Mouse (Mus musculus) heart, embryonic 14.5 days (tissue): ENCODE results near the gene Nsun5. TPM values are rescaled to one million over a fixed set of nuclear protein-coding genes. Genes with fewer than 3 reads are reported as not detected.

Source experiments
- ATAC-seq: fragments of 200-750 bp; cut with Nextera tagmentation; 2 replicates; pipeline ENCODE4 v1.8.0; 2017; ENCODE audit warnings: low read depth, moderate TSS enrichment; ENCODE audit not compliant: insufficient number of reproducible peaks, insufficient read depth, low FRiP score
- H3K27ac ChIP-seq, 2 experiments: fragments of 200-500 bp in 1 of 2; fragments of 300-500 bp in 1 of 2; sonication (generic) in 1 of 2; replicated peaks in 1 of 2; 2 replicates each; pipeline ENCODE4 v1.5.1; 2012 to 2014; ENCODE audit warnings: low read depth in 2 of 2, low read length in 2 of 2, control low read depth in 1 of 2, mild to moderate bottlenecking in 1 of 2, mixed read lengths in 1 of 2; ENCODE audit not compliant: control insufficient read depth in 1 of 2, insufficient read depth in 1 of 2
- H3K27me3 ChIP-seq: fragments of 300-500 bp; sonication (generic); 2 replicates; pipeline ENCODE4 v1.6.1; 2014; ENCODE audit warnings: mild to moderate bottlenecking, low read length, control low read depth; ENCODE audit not compliant: control insufficient read depth, insufficient read depth
- H3K36me3 ChIP-seq: fragments of 300-500 bp; sonication (generic); 2 replicates; pipeline ENCODE4 v1.6.1; 2014; ENCODE audit warnings: mild to moderate bottlenecking, control low read depth, low read length, mixed read lengths; ENCODE audit not compliant: control insufficient read depth, insufficient read depth
- H3K4me1 ChIP-seq, 2 experiments: fragments of 200-500 bp in 1 of 2; fragments of 300-500 bp in 1 of 2; sonication (generic) in 1 of 2; 2 replicates each; pipeline ENCODE4 v1.6.1; 2012 to 2014; ENCODE audit warnings: low read length in 2 of 2, control low read depth in 1 of 2, mixed read lengths in 1 of 2; ENCODE audit not compliant: control insufficient read depth in 2 of 2, insufficient read depth in 2 of 2
- H3K4me2 ChIP-seq: fragments of 300-500 bp; sonication (generic); 2 replicates; pipeline ENCODE4 v1.6.1; 2014; ENCODE audit warnings: mild to moderate bottlenecking, low read length
- H3K4me3 ChIP-seq, 2 experiments: fragments of 200-500 bp in 1 of 2; fragments of 300-500 bp in 1 of 2; sonication (generic) in 1 of 2; 2 replicates each; pipeline ENCODE4 v1.5.1; 2012 to 2014; ENCODE audit warnings: low read length in 2 of 2, mild to moderate bottlenecking in 2 of 2, control low read depth in 1 of 2, low read depth in 1 of 2, moderate library complexity in 1 of 2; ENCODE audit not compliant: control insufficient read depth in 1 of 2, insufficient read depth in 1 of 2
- H3K9ac ChIP-seq: fragments of 300-500 bp; sonication (generic); 2 replicates; pipeline ENCODE4 v1.6.1; 2014; ENCODE audit warnings: mild to moderate bottlenecking, low read length
- H3K9me3 ChIP-seq: fragments of 300-500 bp; sonication (generic); 2 replicates; pipeline ENCODE4 v1.6.1; 2016; ENCODE audit warnings: low read length, control low read depth; ENCODE audit not compliant: control insufficient read depth
- WGBS: fragments of 180-500 bp; shearing (Covaris S2); extraction: QIAGEN DNeasy Blood & Tissue Kit; methylation state at CpG from one replicate; pipeline ENCODE4 v1.1.7; 2014; 5-methylcytosine and 5-hydroxymethylcytosine counted together
- polyA plus RNA-seq: library from polyadenylated mRNA; unstranded; fragments of >200 nt; fragmentation: Nextera tagmentation; extraction: Ambion mirVana; gene quantifications from 2 replicates; pipeline ENCODE4 v1.2.1, GENCODE M21; 2014

Nsun5 gene
- polyA plus RNA-seq, 1 experiment from 2014 or later = 16.1 TPM

- Histone ChIP-seq H3K36me3 (peaks cover 31% of the 10 kb centered on the region), H3K4me3 (peak within 1 kb of the TSS; percentile 95 to 99), H3K4me2 (peak within 1 kb of the TSS; percentile 76), H3K4me1 (peaks cover 3 to 14% of the 10 kb centered on the region in 2 experiments; a peak in 3 of 4 replicates), H3K9me3 (no peaks in the 10 kb centered on the region), H3K27ac (peak within 1 kb of the TSS; percentile 87 to 88), H3K27me3 (no peaks in the 10 kb centered on the region), H3K9ac (peak within 1 kb of the TSS; percentile 98)
- under 1% methylated on average over 97 of the region's 110 CpGs for WGBS
- ATAC-seq = peak; percentile 86
Observed at GRCm38 (mm10) chr5:135394004-135394823, 24.5 kb downstream of the Nsun5 start, which contains the start of gene Pom121. Gene Pom121, minus strand, starts transcription at chr5:135394546.

GRCm38 (mm10) chr5:135395826-135396225 lies 26.1 kb downstream of the Nsun5 start:
- no peak for ATAC-seq

GRCm38 (mm10) chr5:135399382-135399781 lies 29.6 kb downstream of the Nsun5 start:
- ATAC-seq = no peak
- no peaks in the 10 kb centered on the region for H3K36me3 ChIP-seq
- H3K27me3 ChIP-seq = no peaks in the 10 kb centered on the region
- H3K4me3 ChIP-seq = no peak overlapping the region
- no peaks in the 10 kb centered on the region for H3K9me3 ChIP-seq
- H3K4me2 ChIP-seq = no peak overlapping the region
- no peak overlapping the region for H3K9ac ChIP-seq
- H3K27ac ChIP-seq = no peak overlapping the region; a peak in 1 of 4 replicates
- peaks cover 3 to 4% of the 10 kb centered on the region in 2 experiments; a peak in 3 of 4 replicates for H3K4me1 ChIP-seq
- 43% methylated on average over 6 of the region's 6 CpGs for WGBS

More at GRCm38 (mm10) chr5:135395826-135396225, 26.1 kb downstream of the Nsun5 start:
- no peak overlapping the region for H3K4me3 ChIP-seq
- H3K27me3 ChIP-seq = no peaks in the 10 kb centered on the region
- peaks cover 3 to 14% of the 10 kb centered on the region in 2 experiments; a peak in 3 of 4 replicates for H3K4me1 ChIP-seq
- peaks cover 15% of the 10 kb centered on the region for H3K36me3 ChIP-seq
- no peak overlapping the region for H3K27ac ChIP-seq
- H3K9me3 ChIP-seq = no peaks in the 10 kb centered on the region
- no peak overlapping the region for H3K9ac ChIP-seq
- WGBS = 46% methylated on average over 5 of the region's 5 CpGs
- H3K4me2 ChIP-seq = no peak overlapping the region

GRCm38 (mm10) chr5:135400244-135400643 lies 30.5 kb downstream of the Nsun5 start:
- no peak overlapping the region for H3K9ac ChIP-seq
- H3K27ac ChIP-seq = no peak overlapping the region
- no peaks in the 10 kb centered on the region for H3K36me3 ChIP-seq
- no peaks in the 10 kb centered on the region for H3K27me3 ChIP-seq
- ATAC-seq = no peak
- H3K4me2 ChIP-seq = no peak overlapping the region
- no peaks in the 10 kb centered on the region; a peak in 1 of 4 replicates for H3K4me1 ChIP-seq
- 8% methylated on average over 2 of the region's 2 CpGs for WGBS
- H3K9me3 ChIP-seq = no peaks in the 10 kb centered on the region
- H3K4me3 ChIP-seq = no peak overlapping the region

- Histone ChIP-seq H3K9me3 (no peaks in the 10 kb centered on the region), H3K4me1 (no peaks in the 10 kb centered on the region; a peak in 1 of 4 replicates), H3K4me2 (no peak overlapping the region), H3K9ac (no peak overlapping the region), H3K27ac (no peak overlapping the region), H3K27me3 (no peaks in the 10 kb centered on the region), H3K4me3 (no peak overlapping the region), H3K36me3 (peaks cover 8% of the 10 kb centered on the region; the same call in 1 of the 2 replicates)
- 0 out of 2 replicates have a peak, but pooled peaks have one; percentile 16 for ATAC-seq
- 37% methylated on average over 20 of the region's 20 CpGs for WGBS
Observed at GRCm38 (mm10) chr5:135404623-135405022, 34.9 kb downstream of the Nsun5 start.

GRCm38 (mm10) chr5:135405437-135405836 lies 35.7 kb downstream of the Nsun5 start:
- H3K9ac ChIP-seq = no peak overlapping the region
- ATAC-seq = no peak
- H3K4me3 ChIP-seq = no peak overlapping the region
- no peaks in the 10 kb centered on the region for H3K27me3 ChIP-seq
- H3K4me2 ChIP-seq = no peak overlapping the region
- H3K27ac ChIP-seq = no peak overlapping the region
- no peaks in the 10 kb centered on the region; a peak in 1 of 4 replicates for H3K4me1 ChIP-seq
- H3K36me3 ChIP-seq = peaks cover 16% of the 10 kb centered on the region
- 86% methylated on average over 9 of the region's 9 CpGs for WGBS
- H3K9me3 ChIP-seq = no peaks in the 10 kb centered on the region

GRCm38 (mm10) chr5:135408114-135408513 lies 38.4 kb downstream of the Nsun5 start:
- H3K27me3 ChIP-seq = no peaks in the 10 kb centered on the region
- H3K4me2 ChIP-seq = no peak overlapping the region
- no peak overlapping the region for H3K4me3 ChIP-seq
- H3K9ac ChIP-seq = no peak overlapping the region
- no peak for ATAC-seq
- 87% methylated on average over 4 of the region's 4 CpGs for WGBS
- H3K36me3 ChIP-seq = peaks cover 35% of the 10 kb centered on the region
- H3K27ac ChIP-seq = no peak overlapping the region
- H3K4me1 ChIP-seq = no peaks in the 10 kb centered on the region; a peak in 1 of 4 replicates
- H3K9me3 ChIP-seq = no peaks in the 10 kb centered on the region
